Mouse (Mus musculus) induced T-regulatory cell, adult 2 months (primary cell): ENCODE data around the gene Syngr4.

Source experiments
- DNase-seq: peaks from one replicate; pipeline ENCODE4 v3.0.0-alpha.2; 2012; ENCODE audit warnings: low read depth

Syngr4 gene

DNA sequence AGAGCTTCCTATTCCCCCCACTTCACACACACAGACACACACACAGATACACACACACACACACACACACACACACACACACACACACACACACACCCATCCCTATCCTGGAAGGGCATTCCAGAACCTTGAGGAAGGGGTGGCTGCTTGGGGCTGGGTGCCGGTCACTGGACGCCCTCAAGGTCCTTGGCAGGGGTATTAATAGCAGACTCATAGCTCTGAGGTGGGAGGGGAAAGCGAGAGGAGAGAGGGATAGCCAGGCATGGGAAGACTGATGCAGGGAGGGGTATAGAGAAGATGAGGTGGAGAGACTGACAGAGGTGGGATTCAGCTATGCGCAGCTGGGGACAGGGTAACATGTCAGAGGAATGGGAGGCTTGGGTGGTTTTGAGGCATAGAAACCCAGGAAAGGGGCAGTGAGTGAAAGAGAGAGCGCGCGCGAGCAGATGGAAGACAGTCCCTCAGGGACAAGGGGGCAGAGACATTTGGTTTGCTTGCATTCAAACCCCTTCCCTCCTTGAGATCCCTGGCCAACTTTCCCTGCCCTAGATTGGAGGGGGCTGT lies 27.3 kb downstream of the Syngr4 start:
- no peak for DNase-seq

DNA sequence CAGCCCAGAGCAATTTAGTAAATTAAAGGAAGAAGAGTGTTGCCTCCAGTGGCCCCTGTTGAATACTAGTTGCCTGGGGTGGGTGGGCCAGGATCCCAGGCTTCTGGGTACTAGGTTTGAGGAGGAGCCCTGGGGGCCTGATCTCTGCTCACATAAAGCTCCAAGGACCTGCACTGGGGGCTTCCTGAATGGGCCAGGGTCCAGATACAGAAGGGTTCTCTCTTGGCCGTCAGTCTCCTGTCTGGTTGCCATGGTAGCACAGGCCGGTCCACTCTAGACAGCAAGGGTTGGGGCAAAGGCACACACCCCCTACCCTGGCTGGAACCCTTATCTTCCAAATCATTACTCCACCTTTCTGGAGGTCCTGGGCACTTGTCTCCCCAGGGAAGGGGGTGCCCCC lies 28.6 kb downstream of the Syngr4 start:
- DNase-seq = no peak

DNA sequence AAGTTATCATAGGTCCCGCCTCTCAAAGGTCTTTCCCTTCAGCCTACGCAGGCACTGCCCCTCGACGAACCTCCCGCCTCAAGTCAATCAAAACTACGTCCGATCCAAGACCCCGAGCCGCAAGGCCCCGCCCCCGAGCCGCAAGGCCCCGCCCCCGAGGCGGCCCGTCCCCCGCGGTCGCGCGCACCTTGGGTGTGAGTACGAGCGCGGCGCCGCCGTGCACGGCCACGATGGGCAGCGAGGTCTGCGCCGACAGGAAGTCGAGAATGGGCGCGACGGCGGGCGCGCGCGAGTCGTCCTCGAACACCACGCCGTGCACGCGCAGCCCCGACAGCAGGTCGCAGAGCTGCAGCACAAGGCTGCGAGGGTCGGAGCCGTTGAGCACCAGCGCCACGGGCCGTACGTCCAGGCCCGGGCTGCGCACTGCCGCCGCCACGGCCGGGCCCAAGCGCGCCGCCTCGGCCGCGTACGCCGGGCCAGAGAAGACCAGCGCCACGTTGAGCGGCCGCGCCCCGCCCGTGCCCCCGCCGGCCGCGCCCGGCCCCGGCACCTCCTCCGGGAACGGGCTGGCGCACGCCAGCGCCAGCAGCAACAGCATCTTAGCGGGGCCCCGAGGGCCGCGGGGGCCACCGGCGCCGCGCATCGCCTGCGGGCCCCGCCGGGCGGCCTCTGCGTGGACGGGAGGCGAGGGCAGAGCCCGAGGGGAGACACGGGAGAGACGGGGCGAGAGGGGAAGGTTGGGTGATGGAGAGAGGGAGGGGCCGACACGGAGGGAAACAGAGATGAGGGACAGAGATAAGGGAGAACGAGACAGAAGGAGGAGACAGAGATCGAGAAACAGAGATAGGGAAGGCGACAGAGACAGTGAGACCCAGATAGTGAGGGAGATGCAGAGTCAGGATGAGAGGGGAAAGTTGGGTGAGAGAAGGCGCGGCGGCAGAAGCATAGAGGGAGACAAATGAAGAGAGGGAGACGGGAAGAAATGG lies 30.3 kb downstream of the Syngr4 start:
- peak; percentile 92 for DNase-seq

DNA sequence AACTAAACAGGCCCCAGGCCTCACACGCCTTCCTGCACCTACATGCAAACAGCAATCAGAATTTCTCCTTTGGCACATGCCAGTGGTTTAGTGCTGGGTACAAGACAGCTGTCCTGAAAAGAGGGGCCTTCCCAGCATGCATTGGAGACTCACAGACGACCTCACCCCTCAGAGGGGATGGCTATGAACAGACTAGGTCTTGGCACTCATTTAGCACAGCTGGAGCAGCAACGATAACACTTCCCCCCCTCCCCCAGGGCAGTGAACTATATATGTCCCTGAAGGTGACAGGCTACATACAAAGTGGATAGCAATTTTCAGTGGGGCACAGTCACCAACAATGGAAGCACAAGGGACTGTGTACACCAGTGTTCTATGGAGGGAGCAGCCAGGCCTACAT lies 32.1 kb downstream of the Syngr4 start:
- no peak for DNase-seq

DNA sequence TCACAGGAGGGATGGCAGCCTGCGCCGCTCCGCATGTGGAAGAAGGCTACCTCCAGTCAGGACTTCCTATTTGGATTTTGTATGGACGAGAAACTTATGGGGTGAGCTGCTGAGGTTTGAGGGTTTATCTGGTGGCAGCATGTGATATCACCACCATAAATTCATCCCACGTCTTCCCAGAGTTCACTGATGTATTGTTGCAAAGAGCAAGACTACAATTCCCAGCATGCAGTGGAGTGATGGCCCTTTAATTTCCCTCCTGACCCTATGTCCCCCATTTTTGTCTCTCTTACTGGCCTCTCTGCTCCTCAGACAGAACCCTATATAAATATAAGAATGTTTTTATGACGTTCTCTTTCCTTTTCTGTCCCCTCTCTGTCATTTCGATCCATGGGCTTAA lies 33.7 kb downstream of the Syngr4 start:
- no peak for DNase-seq

DNA sequence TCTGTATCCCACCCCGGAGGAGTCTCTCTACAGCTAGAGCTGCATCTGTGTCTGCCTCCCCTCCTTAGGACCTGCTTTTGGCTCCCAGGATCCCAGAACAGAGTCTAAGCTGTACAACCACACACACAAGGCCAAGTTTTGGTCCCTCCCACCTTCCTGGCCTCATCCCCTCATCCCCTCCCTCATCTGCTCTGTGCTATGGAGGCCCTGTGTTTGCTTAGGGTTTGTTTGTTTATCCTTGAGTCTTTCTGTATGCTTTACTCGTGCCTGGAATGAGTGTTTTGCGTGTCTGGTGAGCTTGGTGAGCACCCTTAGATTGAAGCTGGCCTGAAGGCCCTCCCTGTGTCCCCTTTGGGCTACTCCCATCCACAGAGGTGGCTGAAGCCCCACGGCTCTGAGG lies 37.5 kb downstream of the Syngr4 start:
- DNase-seq = no peak

DNA sequence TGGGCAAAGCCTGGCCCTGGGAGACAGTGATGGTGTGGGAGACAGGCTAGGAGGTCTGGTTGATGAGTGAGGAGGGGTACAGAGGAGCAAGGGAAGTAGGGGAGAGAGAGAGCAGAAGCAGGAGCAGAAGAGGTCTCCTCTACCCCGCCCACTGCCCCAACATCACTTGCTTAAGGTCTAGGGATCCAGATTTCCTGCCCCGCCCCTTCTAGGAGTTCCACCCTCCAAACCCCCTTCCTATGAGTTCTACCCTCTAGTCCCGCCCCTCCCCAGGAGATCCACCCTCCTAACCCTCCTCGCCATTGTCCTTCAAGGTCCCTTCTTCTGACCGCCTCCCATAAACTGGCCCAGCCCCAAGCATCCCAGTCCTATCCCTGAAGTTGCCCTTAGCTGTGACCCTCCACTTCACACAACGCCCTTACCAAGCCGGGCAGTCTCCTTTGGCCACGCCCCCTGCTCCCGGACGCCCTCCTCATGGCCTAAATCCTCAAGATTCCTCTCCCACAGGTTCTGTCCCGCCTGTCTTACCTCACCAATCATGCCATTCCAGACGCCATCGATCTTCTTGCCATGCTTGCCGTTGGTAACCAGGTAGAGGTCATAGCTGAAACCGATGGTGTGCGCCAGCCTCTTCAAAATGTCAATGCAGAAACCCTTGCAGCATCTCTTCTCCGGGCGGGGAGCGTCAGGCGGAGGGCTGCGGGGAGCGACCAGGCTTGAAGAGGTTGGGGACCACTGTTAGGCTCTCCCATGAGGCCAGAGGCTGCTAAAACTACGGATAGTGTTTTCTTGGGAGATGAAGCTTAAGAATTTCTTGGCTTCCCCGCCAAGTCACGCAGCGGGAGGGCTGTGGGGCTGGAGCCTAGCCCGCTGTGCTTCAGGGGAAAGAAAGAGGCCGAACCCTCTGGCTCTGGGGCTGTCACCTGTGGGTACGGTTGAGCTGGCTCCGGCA lies 39.3 kb downstream of the Syngr4 start:
- peak; percentile 41 for DNase-seq

DNA sequence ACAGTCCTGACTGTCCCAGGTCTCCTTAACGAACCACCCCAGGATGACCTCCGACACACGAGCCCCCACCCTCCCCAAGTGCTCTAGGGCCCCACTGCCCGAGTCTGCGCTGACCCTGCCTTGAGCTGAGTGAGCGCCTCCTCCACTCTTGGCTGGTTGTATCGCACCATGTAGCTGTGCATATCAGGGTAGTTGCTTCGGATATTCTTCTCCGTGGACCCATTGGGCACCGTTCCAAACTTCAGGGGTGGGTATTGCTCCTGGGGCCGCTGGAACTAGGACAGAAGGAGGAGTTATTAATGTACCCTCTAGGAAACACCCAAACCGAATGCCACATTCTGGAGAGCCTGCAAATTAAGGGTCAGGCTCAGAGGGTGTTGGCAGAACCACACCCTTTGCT lies 43.4 kb downstream of the Syngr4 start:
- DNase-seq = no peak

DNA sequence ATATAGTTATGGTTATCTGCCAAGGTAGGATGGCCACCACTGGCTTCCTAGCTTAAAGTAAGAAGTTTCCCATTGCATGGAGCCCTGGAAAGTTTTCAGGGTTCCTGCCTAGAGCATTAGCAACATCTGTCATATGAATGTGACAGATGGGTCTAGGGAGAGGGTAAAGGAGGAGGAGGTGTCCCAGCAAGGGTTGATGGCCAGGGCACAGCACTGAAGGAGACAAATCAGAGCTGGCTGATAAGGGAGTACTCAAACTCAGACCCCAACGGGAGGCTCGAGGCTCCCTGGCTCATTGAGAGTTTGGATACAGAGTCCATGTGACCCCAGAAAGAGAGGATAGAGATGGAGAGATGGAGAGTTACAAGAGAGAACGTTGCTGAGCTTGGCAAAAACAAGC lies 45.9 kb downstream of the Syngr4 start:
- no peak for DNase-seq

DNA sequence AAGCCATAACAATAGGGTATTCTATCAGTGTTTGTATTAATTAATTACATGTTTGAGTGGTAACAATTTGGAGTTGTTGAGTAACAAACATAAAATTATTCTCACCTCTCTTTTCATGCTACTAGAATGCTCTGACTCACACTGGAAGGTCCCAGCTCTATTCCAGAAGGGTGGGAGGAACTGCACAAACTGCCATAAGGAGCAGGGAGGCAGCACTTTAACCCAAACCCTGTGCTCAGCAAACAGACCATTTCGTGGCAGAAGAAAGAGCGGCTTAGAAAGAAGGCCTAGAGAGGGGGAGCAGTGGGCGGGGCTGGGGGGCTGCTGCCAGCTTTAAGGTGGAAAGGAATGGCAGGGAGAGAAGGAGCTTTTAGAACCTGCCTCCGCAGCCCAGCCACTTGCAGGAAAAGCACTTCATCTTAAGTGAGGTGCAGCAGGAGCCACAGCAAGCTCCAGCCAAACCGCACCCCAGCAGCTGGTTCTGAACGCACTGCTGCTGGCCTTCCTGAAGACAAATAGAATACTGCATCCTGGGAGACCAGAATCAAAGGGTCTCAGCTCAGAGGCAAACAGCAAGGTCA lies 48.0 kb downstream of the Syngr4 start:
- DNase-seq = no peak

DNA sequence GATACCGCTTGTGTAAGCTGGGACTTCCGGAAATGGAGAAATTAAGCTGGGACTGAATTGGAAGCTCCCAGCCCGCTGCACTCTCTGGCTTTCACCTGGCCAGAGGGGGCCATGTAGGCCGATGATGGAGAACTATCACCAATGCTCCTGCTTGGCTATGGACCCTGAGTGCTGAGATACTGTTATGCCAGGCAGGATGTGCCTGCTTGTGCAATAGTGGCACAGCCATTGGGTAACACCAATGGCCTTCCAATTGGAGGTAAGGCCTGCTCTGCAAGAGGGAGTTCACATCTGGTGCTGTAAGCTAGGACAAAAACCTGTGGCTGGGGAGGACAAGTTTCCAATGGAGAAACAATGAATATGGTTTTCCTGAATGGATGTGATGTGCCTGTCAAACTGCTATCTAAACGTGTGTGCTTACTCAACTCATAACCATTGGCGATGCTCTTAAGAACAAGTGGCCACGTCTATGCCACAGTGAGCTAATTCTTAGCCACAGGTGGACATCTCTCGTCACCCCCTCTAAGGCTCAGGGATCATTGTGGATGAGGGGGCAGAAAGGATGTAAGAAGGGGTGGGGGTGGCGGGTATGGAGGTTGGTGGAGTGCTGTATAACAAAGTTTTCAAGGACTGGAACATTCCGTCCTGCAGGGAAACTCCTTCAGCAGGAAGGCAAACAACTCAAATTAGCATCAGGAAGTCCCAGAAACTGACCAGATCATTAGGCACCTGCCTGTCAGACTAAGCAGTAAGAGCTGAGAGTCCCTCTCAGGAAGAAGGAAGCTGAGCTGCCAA lies 53.4 kb downstream of the Syngr4 start:
- DNase-seq = no peak
